Mouse (Mus musculus) layer of hippocampus, adult 18-20 months (tissue): ENCODE data around the gene Ctrc. TPM values are rescaled to one million over a fixed set of nuclear protein-coding genes. Genes with fewer than 3 reads are reported as not detected.
"Not testable (repeated sequence)": the region's sequence is repeated elsewhere in the genome, so short reads cannot be mapped to it uniquely, and the experiment has no call there.

ENCODE experiments used
- DNase-seq, 2 experiments: peaks; one replicate each; pipeline ENCODE4 v3.0.0; 2022; ENCODE audit warnings: low spot score in 2 of 2
- total RNA-seq, 2 experiments: library from RNA; stranded (reverse); gene quantifications; 2 replicates each; pipeline ENCODE4 v1.2.3; 2021

Ctrc gene
- total RNA-seq, 2 experiments from 2014 or later = not detected

DNA sequence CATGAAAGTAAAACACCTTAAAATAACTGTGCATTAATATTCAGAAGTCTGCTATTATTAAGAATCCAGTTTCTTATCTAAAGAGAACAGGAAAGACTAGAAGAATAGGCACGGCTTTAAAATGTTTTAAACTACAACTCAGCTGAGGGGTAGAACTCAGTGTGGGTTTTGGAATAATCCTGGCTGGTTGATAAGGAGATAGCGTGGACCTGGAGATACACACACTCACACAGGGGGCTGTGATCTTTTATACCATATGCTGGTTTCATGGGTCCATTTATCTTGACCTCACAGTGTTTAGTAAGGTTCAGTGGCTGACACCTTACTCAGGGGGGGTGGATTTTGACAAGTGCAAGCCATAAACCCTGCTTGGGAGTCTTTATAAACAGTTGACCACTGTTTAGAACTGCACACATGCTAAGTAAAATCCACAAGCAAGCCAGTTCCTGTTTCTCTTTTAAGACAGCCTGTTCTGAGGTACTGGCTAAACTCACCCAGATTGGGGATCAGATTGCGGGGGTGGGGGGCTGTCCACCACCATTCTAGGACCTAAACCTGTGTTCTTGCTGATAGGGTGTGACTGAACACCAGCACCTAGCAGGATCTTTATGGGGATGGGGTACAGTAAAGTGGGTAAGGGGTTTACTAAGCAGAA, 56.5 kb downstream of the Ctrc start:
- no peak for DNase-seq

DNA sequence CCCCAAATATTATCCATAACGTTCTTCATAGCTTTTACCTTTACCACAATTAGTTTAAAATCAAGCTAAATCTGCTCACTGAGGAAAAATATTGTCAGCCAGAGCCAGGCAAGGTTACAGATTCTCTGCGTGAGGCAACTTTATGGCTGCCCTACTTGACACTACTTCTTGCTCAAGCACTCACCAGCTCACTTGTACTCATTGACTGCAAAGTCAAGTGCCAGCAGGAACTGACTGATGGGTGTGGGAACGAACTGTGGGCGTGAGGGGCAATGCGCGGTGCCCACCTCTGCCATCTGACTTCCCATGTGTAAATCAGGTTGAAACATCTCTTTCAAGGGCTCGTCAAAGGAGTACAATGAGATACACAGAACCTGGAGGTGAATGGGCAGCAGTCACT, 58.7 kb downstream of the Ctrc start:
- no peak for DNase-seq

DNA sequence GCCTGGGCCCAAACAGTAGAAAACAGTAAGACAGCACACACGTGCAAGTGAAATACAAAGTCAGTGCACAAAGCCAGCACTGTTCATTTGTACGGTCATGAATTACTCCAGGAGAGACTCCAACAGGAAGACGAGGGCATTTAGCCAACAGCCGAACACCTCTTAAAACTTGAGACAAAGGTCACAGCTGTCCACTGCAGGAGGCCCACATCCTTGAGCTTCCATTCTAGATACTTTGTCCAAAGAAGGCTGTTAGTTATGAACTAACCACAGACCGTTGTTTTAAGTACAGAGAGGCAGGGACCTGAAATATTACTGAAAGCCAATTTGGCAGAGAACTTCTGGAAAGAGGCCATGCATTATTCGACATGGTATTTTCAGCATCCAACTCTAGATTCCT, 59.1 kb downstream of the Ctrc start:
- no peak for DNase-seq

DNA sequence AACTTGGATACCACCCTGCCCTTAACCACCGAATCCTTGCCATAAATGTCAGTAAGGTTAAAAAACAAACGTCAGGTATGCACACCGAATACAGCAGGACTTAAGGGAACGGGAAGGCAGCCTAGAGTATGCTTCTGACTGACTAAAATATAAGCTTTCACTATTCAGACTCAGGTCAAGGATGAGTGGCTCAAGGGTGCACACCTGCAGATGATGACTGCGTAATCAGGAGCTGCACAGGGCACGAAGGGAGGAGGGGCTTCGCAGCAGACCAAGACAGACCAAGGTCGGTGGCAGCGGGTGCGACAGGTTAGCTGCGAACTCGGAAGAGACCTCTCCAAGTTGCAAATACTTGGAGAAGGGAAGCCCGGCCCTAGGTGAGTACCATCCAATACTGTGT, 60.0 kb downstream of the Ctrc start:
- no peak for DNase-seq

DNA sequence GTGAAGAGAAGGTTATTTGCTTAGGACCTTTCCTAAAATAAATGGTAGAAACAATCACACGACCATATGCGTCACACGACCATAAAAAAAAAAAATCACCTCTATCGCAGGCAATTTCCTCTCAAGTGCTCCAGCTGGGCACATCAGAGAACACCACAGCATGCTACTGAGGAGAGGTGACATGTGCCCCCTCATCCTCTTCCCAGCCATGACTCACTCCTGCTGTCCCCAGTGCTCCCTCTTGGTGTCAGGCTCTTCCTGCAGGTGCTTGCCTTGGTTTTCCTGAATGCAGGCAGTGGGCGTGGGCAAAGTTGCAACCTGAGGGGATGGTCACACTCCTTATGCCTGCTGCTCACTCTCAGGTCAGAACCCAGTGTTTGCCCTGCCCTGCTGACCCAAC, 61.3 kb downstream of the Ctrc start:
- DNase-seq = no peak

DNA sequence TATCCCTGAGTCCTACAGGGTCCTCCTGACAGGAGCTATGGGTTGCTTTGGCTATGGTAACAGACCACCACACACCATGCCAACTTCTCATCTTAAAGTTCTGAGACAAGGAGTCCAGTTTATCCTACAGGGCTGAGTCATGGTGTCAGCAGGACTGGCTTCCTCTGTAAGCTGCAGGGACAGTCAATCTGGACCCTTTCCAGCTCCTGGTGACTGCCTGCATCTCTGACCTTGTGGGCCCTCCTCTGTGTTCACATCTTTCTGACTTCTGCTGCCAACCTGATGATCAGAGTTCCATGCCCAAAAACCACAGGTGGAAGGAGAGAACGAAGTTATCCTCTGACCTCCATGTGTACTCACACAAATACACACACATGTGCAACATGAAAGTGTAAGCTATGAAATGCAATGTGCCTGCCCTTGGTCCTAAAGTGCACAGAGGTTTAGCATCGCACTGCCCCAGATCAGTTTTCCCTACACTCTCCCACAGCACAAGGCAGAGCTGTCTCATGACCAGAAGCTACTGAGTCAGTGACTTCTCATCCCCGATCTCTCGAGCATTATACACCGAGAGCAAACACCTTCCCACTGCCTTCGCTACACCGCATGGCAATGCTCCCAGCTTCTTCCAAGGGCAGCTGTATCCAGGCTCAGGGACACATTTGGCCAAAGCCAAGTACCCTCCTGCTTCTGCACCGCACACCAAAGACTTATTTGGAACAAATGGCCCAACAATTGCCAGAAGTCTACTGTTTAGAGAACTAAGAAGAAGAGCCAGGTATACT, 64.8 kb downstream of the Ctrc start:
- no peak for DNase-seq

DNA sequence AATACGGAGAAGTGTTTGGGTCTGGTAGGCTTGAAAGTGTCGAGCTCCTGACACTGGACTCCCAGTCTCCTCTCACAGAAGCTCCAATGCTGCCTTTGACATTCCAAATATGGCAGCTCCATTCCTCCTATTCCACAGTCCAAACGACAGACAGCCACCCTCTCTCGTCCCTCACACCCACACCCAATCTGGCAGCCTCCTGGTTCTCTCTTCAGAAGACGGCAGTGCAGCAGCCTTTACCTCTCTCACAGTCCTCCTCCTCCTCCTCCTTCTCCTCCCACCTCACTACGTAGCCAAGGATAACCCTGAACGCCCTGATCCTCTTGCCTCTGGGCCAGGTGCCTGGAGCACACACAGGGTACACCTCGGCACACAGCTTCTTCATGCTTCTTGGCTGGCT, 66.3 kb downstream of the Ctrc start:
- peak; percentile 79 to 87 for DNase-seq

DNA sequence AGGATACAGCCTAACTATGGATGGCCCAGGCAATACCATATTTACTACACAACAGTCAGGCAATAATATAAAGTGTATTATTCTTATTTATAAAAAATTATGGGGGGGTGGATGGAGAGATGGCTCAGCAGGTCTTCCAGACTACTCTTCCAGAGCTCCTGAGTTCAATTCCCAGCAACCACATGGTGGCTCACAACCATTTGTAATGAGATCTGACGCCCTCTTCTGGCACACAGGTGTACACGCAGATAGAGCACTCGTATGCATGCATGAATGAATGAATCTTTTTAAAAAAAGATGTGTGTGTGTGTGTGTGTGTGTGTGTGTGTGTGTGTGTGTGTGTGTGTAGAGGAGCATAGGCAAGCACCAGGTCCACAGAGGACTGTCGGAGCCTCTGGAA, 73.1 kb downstream of the Ctrc start:
- DNase-seq = not testable (repeated sequence)

DNA sequence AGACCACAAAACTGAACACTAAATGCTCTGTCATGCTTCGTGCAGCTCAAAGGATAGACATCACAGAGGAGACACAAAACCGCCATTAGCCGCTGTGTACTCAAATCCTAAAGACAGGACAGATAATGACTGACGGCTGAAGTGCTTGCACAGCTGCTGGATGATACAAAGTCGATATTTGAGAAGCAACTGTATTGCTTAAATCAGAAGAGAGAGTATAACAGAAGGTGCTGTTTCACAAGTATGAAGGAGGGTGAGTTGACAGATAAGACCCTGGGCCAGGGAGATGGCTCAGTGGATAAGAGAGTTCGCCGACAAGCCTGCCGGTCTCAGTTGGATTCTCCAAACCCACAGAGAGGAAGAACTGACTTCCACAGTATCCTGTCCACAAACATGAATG, 74.3 kb downstream of the Ctrc start:
- no peak for DNase-seq

DNA sequence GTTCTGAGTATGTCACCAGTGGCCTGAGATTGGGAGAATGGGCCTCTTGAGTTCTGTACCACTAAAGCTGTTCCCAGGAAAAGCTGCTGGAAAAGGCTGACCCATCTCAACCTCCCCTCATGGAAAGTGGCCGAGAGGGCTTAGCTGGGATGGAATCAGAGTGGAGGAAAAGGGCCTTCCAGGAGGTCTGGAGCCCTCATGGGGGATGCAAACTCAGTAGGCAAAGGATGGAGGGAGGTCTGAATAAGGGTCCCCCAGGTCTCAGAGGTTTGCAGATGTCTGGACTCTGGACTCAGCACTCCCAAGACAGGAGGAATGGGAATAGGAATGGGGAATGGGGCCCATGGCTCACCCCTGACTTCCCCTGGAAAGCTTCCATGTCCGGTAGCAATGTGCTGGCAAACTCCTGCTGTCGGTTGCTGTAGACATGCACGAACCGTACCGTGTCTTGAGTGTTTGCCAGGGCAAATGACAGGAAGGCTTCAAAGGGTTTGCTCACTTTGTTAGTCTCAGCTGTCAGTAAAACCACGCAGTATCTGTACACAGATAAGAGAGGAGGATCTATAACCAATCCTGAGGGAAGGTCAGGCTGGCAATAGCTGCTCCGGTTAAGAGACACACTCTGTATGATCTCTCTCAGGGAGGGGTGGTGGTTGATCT, 76.5 kb downstream of the Ctrc start:
- peak in 1 of 2 experiments; percentile 51 for DNase-seq

DNA sequence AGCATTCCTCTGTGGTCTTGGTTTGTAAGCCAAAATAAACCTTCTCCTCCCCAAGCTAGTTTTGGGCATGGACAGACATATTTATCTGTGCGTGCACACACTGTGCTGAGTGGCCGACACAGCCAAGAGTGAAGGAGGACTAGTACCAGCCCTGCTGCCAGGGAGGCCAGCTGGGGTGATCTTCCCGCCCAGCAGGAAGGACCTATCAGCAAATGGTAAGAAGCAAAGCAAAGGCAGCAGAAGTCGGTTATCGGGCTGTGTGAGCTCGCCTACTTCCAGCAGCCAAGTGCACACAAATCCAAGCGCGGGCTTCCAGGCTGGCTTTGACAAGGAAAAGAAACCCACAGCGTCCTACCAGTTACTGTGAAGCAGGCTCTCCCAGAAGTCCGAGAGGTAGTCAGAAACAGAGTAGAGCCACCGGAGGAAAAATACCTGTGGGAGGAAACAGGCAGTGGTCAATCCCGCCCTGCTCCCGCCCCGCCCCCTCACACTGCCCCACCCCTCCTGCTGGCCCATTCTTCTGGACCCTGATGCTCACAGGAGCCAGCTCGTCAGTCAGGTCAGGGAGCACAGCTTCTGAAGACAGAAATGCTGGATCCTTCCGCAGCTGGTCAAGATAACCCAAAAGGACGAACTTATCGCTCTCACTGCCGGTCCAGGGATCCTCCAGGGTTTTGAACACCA, 78.7 kb downstream of the Ctrc start:
- DNase-seq = peak in 1 of 2 experiments; percentile 65

DNA sequence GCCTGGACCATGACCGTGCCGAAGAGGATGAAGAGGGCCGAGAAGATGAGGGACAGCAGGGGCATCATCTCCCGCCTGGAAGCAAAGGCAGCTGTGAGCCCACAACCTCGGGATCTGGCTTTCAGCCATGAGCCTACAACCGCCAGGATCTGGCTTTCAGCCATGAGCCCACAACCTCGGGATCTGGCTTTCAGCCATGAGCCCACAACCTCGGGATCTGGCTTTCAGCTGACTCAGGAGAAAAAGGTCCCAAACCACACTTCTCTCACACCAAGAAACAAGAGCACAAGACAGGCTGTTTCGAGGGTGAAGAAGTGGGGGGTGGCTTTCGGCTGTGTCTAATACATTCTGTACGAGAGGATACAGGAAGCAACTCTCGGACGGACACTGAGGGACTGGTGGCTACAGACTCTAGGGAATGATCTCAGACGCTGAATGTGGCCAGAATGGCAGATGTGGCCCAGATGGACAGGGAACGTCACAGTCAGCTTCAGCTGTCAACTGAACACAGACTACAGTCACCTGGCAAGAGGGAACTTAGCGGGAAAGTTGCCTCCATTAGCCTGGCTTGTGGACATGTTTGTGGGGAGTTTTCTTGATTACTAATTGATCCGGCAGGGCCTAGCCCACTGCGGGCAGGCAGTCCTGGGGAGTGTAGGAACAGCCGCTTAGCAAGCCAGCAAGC, 79.3 kb downstream of the Ctrc start:
- DNase-seq = peak in 1 of 2 experiments; percentile 48

DNA sequence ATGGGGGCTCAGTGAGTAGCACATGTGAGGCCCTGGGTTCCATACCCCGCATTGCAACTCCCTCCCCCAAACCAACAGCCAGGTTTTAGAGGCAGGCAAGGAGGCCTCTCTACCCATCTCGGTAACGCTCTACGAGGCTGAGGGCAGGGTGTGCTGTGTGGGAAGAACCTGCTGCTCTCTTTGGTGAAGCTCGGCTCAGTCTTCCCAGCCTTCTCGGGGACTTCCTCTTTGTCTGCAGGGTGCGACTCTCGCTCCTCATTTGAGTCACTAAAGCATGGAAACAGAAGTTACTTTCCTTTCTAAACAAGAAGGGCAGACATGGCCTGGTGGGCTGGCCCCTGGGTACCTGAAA, 79.9 kb downstream of the Ctrc start:
- peak in 1 of 2 experiments; percentile 43 for DNase-seq

DNA sequence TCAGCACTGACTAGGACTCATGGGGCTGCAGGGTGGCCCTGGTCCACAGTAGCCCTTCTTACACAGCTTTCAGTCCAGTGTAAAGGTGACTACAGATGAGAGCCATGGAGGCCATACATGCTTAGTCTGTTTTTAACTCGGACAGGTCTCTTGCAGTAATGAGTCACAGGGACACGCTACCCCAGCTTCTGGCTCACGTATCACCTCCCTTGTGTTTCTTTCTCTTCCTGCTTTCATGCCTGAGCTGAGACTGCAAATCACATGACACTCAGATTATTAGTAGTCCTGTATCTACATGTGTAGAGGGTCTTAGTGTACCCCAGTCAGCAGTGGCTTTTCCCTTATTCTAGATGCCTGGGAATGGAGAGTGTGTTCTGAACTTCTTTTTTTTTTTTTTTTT, 81.2 kb downstream of the Ctrc start:
- DNase-seq = no peak

Other genes starting within 250 kb of the Ctrc start
- under 1 TPM; 0.61 to 0.74 TPM for gene Fblim1, start 240.3 kb downstream of the Ctrc start, total RNA-seq
- under 1 TPM; 0.32 to 0.51 TPM for gene Tmem82, start 227.7 kb downstream of the Ctrc start, total RNA-seq
- 1 to 10 TPM; 4.1 to 4.2 TPM for gene Slc25a34, start 222.5 kb downstream of the Ctrc start, total RNA-seq
- 10 to 100 TPM; 81.2 to 81.3 TPM for gene Plekhm2, start 181.5 kb downstream of the Ctrc start, total RNA-seq
- under 1 TPM in 1 of 2 experiments, not detected in 1; 0.25 TPM for gene Rsc1a1, start 160.8 kb downstream of the Ctrc start, total RNA-seq
- 10 to 100 TPM; 47.6 to 52.4 TPM for gene Ddi2, start 122.9 kb downstream of the Ctrc start, total RNA-seq
- under 1 TPM in 1 of 2 experiments, not detected in 1; 0.22 TPM for gene Agmat, start 99.7 kb downstream of the Ctrc start, total RNA-seq
- 10 to 100 TPM; 44.2 to 48.6 TPM for gene Dnajc16, start 55.4 kb downstream of the Ctrc start, total RNA-seq
- 10 to 100 TPM; 25.6 to 28.8 TPM for gene Casp9, start 52.7 kb downstream of the Ctrc start, total RNA-seq
- not detected for gene Cela2a, start 20.2 kb downstream of the Ctrc start, total RNA-seq
- 100 to 1,000 TPM; 157 to 184 TPM for gene Efhd2, start 28.6 kb upstream of the Ctrc start, total RNA-seq
- gene Fhad1, start 168.7 kb upstream of the Ctrc start, total RNA-seq = 10 to 100 TPM; 12.8 to 13.1 TPM
- gene Tmem51, start 237.9 kb upstream of the Ctrc start, total RNA-seq = 1 to 10 TPM; 3.5 to 4.5 TPM